Mouse (Mus musculus) heart, embryonic 15.5 days (tissue): Measurements from ENCODE around the gene Fancg. TPM values are rescaled to one million over a fixed set of nuclear protein-coding genes. Genes with fewer than 3 reads are reported as not detected.

Experiments used
- ATAC-seq: fragments of 200-750 bp; cut with Nextera tagmentation; replicated peaks from 2 replicates; pipeline ENCODE4 v1.8.0; 2017; ENCODE audit warnings: low read depth, moderate TSS enrichment; ENCODE audit not compliant: insufficient number of reproducible peaks, insufficient read depth, low FRiP score
- H3K27ac ChIP-seq: fragments of 300-500 bp; sonication (generic); 2 replicates; pipeline ENCODE4 v1.5.1; 2015; ENCODE audit warnings: mild to moderate bottlenecking, inconsistent platforms
- H3K27me3 ChIP-seq: fragments of 300-500 bp; sonication (generic); 2 replicates; pipeline ENCODE4 v1.6.1; 2015; ENCODE audit warnings: inconsistent platforms
- H3K36me3 ChIP-seq: fragments of 300-500 bp; sonication (generic); 2 replicates; pipeline ENCODE4 v1.6.1; 2015; ENCODE audit warnings: mild to moderate bottlenecking, inconsistent platforms
- H3K4me1 ChIP-seq: fragments of 300-500 bp; sonication (generic); replicated peaks from 2 replicates; pipeline ENCODE4 v1.6.1; 2015; ENCODE audit warnings: inconsistent platforms
- H3K4me2 ChIP-seq: fragments of 300-500 bp; sonication (generic); 2 replicates; pipeline ENCODE4 v1.6.1; 2015; ENCODE audit warnings: inconsistent platforms, mild to moderate bottlenecking, moderate library complexity
- H3K4me3 ChIP-seq: fragments of 300-500 bp; sonication (generic); 2 replicates; pipeline ENCODE4 v1.5.1; 2015; ENCODE audit warnings: mild to moderate bottlenecking, inconsistent platforms
- H3K9ac ChIP-seq: fragments of 300-500 bp; sonication (generic); 2 replicates; pipeline ENCODE4 v1.6.1; 2015; ENCODE audit warnings: mild to moderate bottlenecking, inconsistent platforms
- H3K9me3 ChIP-seq: fragments of 300-500 bp; sonication (generic); replicated peaks from 2 replicates; pipeline ENCODE4 v1.6.1; 2016; ENCODE audit warnings: inconsistent platforms
- WGBS: fragments of 180-500 bp; shearing (Covaris S2); methylation state at CpG from one replicate; pipeline ENCODE4 v1.1.7; 2015; ENCODE audit warnings: mixed read lengths; 5-methylcytosine and 5-hydroxymethylcytosine counted together
- polyA plus RNA-seq: library from polyadenylated mRNA; unstranded; fragments of >200 nt; fragmentation: Nextera tagmentation; extraction: Ambion mirVana; gene quantifications from 2 replicates; pipeline ENCODE4 v1.2.1, GENCODE M21; 2015

The Fancg gene
- 9.8 and 13.5 TPM in 2 replicates for polyA plus RNA-seq

- 1% methylated on average over 37 of the region's 37 CpGs for WGBS
- Histone ChIP-seq H3K4me2 (peak within 1 kb of the TSS; percentile 85), H3K9ac (peak within 1 kb of the TSS; percentile 73), H3K4me3 (peak within 1 kb of the TSS; percentile 98), H3K27ac (peak within 1 kb of the TSS; percentile 67), H3K27me3 (no peaks in the 10 kb centered on the region), H3K9me3 (no peaks in the 10 kb centered on the region), H3K4me1 (peaks cover 15% of the 10 kb centered on the region), H3K36me3 (no peaks in the 10 kb centered on the region; the same call in 1 of the 2 replicates)
- ATAC-seq = peak; percentile 87
These were observed at the start of gene Fancg for GRCm38 (mm10) chr4:43010161-43011038. TSS of gene Fancg (minus strand) at chr4:43010506.

- Histone ChIP-seq H3K9ac (peak overlapping the region; percentile 62; the same call in 1 of the 2 replicates), H3K4me2 (peak overlapping the region; percentile 68), H3K27me3 (no peaks in the 10 kb centered on the region), H3K27ac (peak overlapping the region; percentile 82; the same call in 1 of the 2 replicates), H3K4me3 (peak overlapping the region; percentile 62), H3K4me1 (peaks cover 13% of the 10 kb centered on the region), H3K9me3 (no peaks in the 10 kb centered on the region), H3K36me3 (no peaks in the 10 kb centered on the region)
- ATAC-seq = no peak
- 34% methylated on average over 3 of the region's 3 CpGs for WGBS
These were observed 49.4 kb upstream of the Fancg start for GRCm38 (mm10) chr4:43059697-43060096.

DNA sequence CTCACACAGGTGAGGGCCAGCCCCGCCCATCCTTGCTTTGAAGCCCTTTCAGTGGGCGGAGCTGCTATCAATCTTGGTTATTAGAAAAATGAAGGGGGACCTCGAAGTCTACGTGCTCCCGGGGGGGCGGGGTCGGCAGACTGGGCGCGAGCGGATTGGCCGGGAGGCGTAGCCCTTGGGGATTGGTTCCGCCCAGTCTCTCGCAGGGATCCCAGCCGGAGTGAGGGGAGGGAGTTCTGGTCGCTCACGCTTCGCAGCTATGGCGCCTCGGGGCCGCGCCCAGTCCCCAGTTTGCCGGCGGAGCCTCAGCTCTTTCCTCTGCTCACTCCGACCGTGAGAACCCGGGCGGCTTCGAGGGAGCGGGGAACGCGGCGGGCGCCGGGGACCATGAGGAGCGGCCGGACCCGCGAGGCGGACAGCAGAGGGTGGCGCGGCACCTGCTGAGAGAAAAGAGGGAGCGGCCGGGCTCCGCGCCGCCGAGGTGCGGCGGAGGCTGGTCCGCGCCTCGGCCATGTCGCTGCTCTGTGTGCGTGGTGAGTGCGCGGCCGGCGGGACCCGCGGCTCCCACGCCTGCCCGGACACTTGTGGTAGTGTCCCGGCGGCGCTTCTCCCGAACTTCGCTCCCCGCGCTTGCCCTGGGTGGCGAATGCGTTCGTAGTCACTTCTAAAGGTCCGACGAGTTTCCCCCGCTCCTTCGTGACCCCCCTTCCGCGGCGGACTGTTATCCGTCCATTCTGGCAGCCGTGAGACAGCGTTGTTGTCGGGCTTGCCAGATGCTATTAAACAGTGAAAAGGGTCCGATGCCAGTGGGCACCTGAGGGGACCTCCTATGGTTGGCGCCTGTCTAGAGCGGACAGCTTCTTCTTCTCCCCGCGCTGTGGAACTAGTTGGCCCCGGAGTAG lies 48.7 kb upstream of the Fancg start, which contains the start of gene Unc13b:
Gene Unc13b (plus strand): TSS at position 201 of the 902 bp plus-strand sequence.
- Histone ChIP-seq H3K27me3 (no peaks in the 10 kb centered on the region), H3K4me1 (peaks cover 10% of the 10 kb centered on the region), H3K9me3 (no peaks in the 10 kb centered on the region), H3K4me2 (peak within 1 kb of the TSS; percentile 68), H3K36me3 (no peaks in the 10 kb centered on the region), H3K4me3 (peak within 1 kb of the TSS; percentile 62), H3K27ac (peak within 1 kb of the TSS; percentile 82), H3K9ac (peak within 1 kb of the TSS; percentile 62)
- WGBS = under 1% methylated on average over 89 of the region's 90 CpGs
- ATAC-seq = peak; percentile 97

DNA sequence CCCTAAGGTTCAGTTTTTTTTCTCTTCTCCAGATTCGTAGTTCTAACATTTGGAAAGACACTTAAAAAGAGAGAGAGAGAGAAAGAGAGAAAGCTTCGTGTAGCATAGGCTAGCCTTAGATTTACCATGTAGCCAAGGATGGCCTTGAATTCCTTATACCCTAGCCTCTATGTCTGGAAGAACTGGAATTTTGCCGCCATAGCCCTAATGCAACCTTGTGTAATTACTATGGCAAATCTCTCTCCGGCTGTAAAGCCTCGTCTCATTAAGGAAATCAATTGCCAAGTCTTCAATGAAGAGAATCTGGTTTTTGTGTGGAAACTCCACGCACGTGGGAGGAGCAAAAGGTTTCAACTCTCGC lies 48.1 kb upstream of the Fancg start:
- WGBS = 22% methylated on average over 8 of the region's 8 CpGs
- 0 out of 2 replicates have a peak, but pooled peaks have one; percentile 5 for ATAC-seq

DNA sequence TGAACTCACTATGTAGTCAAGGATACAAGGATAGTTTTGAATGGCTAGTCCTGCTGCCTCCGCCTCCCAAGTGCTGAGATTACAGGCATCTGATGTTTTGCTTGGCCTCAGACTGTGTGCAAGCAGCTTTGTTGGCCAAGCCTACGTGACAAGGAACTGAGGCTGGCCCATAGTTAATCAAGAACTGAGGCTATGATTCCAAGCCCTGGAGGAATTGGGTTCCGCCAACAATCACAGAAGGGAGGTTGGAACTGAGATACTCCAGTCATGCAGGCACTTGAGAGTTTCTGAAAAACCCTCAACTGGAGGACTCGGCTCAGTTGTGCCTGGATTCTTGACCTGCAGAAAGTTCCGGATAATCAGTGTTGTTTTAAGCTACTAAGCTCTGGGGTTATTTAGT lies 47.3 kb upstream of the Fancg start:
- Histone ChIP-seq H3K9me3 (no peaks in the 10 kb centered on the region), H3K36me3 (no peaks in the 10 kb centered on the region), H3K9ac (no peak overlapping the region), H3K4me1 (peaks cover 6% of the 10 kb centered on the region), H3K27ac (no peak overlapping the region), H3K4me3 (no peak overlapping the region), H3K27me3 (no peaks in the 10 kb centered on the region), H3K4me2 (no peak overlapping the region)
- ATAC-seq = no peak
- 75% methylated on average over 5 of the region's 5 CpGs for WGBS

More for the DNA sequence above, 48.1 kb upstream of the Fancg start:
- H3K27ac ChIP-seq = no peak overlapping the region
- no peak overlapping the region for H3K9ac ChIP-seq
- peak overlapping the region; percentile 62 for H3K4me3 ChIP-seq
- peaks cover 7% of the 10 kb centered on the region for H3K4me1 ChIP-seq
- no peaks in the 10 kb centered on the region for H3K27me3 ChIP-seq
- no peaks in the 10 kb centered on the region for H3K9me3 ChIP-seq
- no peaks in the 10 kb centered on the region for H3K36me3 ChIP-seq
- peak overlapping the region; percentile 68 for H3K4me2 ChIP-seq

GRCm38 (mm10) chr4:43052627-43053026 lies 42.3 kb upstream of the Fancg start:
- H3K27me3 ChIP-seq = no peaks in the 10 kb centered on the region
- no peak overlapping the region for H3K9ac ChIP-seq
- no peaks in the 10 kb centered on the region for H3K4me1 ChIP-seq
- H3K27ac ChIP-seq = no peak overlapping the region
- no peak overlapping the region for H3K4me2 ChIP-seq
- no peaks in the 10 kb centered on the region for H3K9me3 ChIP-seq
- no peaks in the 10 kb centered on the region for H3K36me3 ChIP-seq
- no peak overlapping the region for H3K4me3 ChIP-seq
- ATAC-seq = 0 out of 2 replicates have a peak, but pooled peaks have one; percentile 14
- 19% methylated on average over 4 of the region's 4 CpGs for WGBS

DNA sequence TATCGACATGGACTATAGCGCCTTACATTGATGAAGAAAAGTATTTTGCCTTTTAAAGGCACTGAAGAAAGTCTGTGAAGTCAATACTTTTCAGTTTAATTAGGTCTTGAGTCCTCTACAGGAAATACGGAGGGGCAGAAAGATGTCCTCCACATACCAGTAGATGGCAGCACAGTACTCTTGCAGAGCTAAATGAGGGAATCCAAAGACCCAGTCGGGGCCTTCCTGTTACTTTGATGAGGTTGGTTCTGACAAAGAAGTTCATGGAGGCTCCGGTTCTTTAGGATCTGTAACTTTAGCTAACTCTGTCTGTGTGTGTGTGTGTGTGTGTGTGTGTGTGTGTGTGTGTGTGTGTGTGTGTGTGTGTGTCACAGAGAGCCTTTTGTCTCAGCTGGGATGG lies 36.9 kb upstream of the Fancg start:
- no peaks in the 10 kb centered on the region for H3K9me3 ChIP-seq

DNA sequence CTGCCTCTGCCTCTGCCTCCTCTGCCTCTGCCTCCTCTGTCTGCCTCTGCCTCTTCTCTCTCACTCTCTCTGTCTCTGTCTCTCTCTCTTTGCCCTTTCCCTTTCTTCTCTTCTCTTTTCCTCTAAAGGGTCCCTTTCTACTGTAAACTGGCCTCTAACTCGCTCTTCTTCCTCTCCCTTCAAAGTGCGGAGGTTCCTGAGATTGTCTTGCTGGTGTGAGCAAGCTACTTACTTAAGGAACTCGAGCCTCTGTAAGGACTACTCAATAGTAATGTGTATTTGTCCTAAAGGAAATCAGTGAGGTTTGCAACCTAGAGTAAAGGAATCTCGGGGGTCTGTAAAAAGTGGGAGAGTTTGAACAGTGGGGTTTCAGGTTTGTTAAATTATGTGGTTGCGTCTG lies 36.3 kb upstream of the Fancg start:
- Histone ChIP-seq H3K4me3 (no peak overlapping the region), H3K36me3 (no peaks in the 10 kb centered on the region), H3K4me1 (peaks cover 29% of the 10 kb centered on the region), H3K4me2 (peak overlapping the region; percentile 82), H3K27me3 (no peaks in the 10 kb centered on the region), H3K9me3 (no peaks in the 10 kb centered on the region), H3K9ac (no peak overlapping the region), H3K27ac (no peak overlapping the region)
- 54% methylated on average over 5 of the region's 5 CpGs for WGBS
- ATAC-seq = no peak

More for the DNA sequence above, 36.9 kb upstream of the Fancg start:
- Histone ChIP-seq H3K27ac (no peak overlapping the region), H3K4me1 (peaks cover 29% of the 10 kb centered on the region), H3K36me3 (no peaks in the 10 kb centered on the region), H3K4me3 (no peak overlapping the region), H3K27me3 (no peaks in the 10 kb centered on the region), H3K9ac (no peak overlapping the region), H3K4me2 (peak overlapping the region; percentile 82)
- WGBS = 8% methylated on average over 5 of the region's 5 CpGs
- no peak for ATAC-seq

GRCm38 (mm10) chr4:43045659-43046302 lies 35.5 kb upstream of the Fancg start, which contains the start of gene Fam214b:
TSS of gene Fam214b (minus strand) at chr4:43046220.
- Histone ChIP-seq H3K27ac (peak within 1 kb of the TSS; percentile 81), H3K27me3 (no peaks in the 10 kb centered on the region), H3K9me3 (no peaks in the 10 kb centered on the region), H3K4me1 (peaks cover 29% of the 10 kb centered on the region), H3K4me3 (peak within 1 kb of the TSS; percentile 72), H3K9ac (peak within 1 kb of the TSS; percentile 64), H3K4me2 (peak within 1 kb of the TSS; percentile 82), H3K36me3 (no peaks in the 10 kb centered on the region)
- under 1% methylated on average over 33 of the region's 33 CpGs for WGBS
- ATAC-seq = peak; percentile 94

- no peak; the same call in 1 of the 2 replicates for ATAC-seq
- Histone ChIP-seq H3K4me3 (peak overlapping the region; percentile 72), H3K27me3 (no peaks in the 10 kb centered on the region), H3K9ac (peak overlapping the region; percentile 47), H3K4me2 (peak overlapping the region; percentile 82), H3K9me3 (no peaks in the 10 kb centered on the region), H3K27ac (peak overlapping the region; percentile 81), H3K4me1 (peaks cover 33% of the 10 kb centered on the region), H3K36me3 (no peaks in the 10 kb centered on the region)
- WGBS = 6% methylated on average over 13 of the region's 13 CpGs
These were observed 35.0 kb upstream of the Fancg start for GRCm38 (mm10) chr4:43045285-43045658.
